Mouse (Mus musculus) heart, adult 2 months (tissue): ENCODE data around the gene Cacna2d4. TPM values are rescaled to one million over a fixed set of nuclear protein-coding genes. Genes with fewer than 3 reads are reported as not detected.
A peak's percentile ranks its signal among the peaks of the same experiment; 100 is the strongest.

Experiments used
- DNase-seq, 2 experiments: peaks; one replicate each; pipeline ENCODE4 v3.0.0; 2021
- H3K27ac ChIP-seq: fragments of 200-600 bp; 2 replicates; pipeline ENCODE4 v1.8.1; 2022
- H3K27me3 ChIP-seq: fragments of 200-500 bp; 2 replicates; pipeline ENCODE4 v1.6.1; 2012; ENCODE audit warnings: mild to moderate bottlenecking, low read length, inconsistent platforms, mixed read lengths; ENCODE audit not compliant: control insufficient read depth, insufficient read depth
- H3K36me3 ChIP-seq: fragments of 200-500 bp; 2 replicates; pipeline ENCODE4 v1.6.1; 2012; ENCODE audit warnings: low read length, inconsistent platforms; ENCODE audit not compliant: control insufficient read depth, insufficient read depth
- H3K4me1 ChIP-seq: fragments of 200-500 bp; 2 replicates; pipeline ENCODE4 v1.6.1; 2011; ENCODE audit warnings: low read length; ENCODE audit not compliant: control insufficient read depth, insufficient read depth
- H3K4me3 ChIP-seq: fragments of 200-600 bp; 2 replicates; pipeline ENCODE4 v1.8.1; 2022
- H3K79me2 ChIP-seq: fragments of 200-500 bp; replicated peaks from 2 replicates; pipeline ENCODE4 v1.6.1; 2012; ENCODE audit warnings: mild to moderate bottlenecking, inconsistent platforms, low read length, moderate library complexity, mixed read lengths; ENCODE audit not compliant: control insufficient read depth, insufficient read depth
- H3K9ac ChIP-seq: fragments of 200-500 bp; 2 replicates; pipeline ENCODE4 v1.6.1; 2012; ENCODE audit warnings: low read depth, mild to moderate bottlenecking, control low read depth, inconsistent platforms, low read length, mixed read lengths
- CTCF ChIP-seq: fragments of 200-600 bp; IDR thresholded peaks from 2 replicates; pipeline ENCODE4 v1.8.1; 2022; ENCODE audit warnings: antibody characterized with exemption, mild to moderate bottlenecking, moderate library complexity
- EP300 ChIP-seq: fragments of 200-500 bp; IDR thresholded peaks from 2 replicates; pipeline ENCODE4 v1.6.1; 2011; ENCODE audit warnings: low read depth, low read length, control low read depth; ENCODE audit not compliant: insufficient read depth
- POLR2A ChIP-seq: fragments of 200-500 bp; IDR thresholded peaks from 2 replicates; pipeline ENCODE4 v1.6.1; 2011; ENCODE audit warnings: mild to moderate bottlenecking, low read depth, low read length, control low read depth; ENCODE audit not compliant: insufficient read depth
- WGBS: fragments of 180-500 bp; shearing (Covaris S2); methylation state at CpG from one replicate; pipeline ENCODE4 v1.1.7; 2018; 5-methylcytosine and 5-hydroxymethylcytosine counted together
- intact Hi-C: fragments of 180-260 bp; cut with DNase I; formaldehyde crosslinking; loops from one replicate; pipeline ENCODE4 v1.15.1; 2025
- polyA plus RNA-seq: library from polyadenylated mRNA; depleted of rRNA; stranded (reverse); fragments of >200 nt; gene quantifications from 2 replicates; pipeline ENCODE4 v1.2.3, GENCODE M21; 2012
- total RNA-seq, 2 experiments: library from RNA; stranded (reverse); gene quantifications; 2 replicates each; pipeline ENCODE4 v1.2.3; 2021

The Cacna2d4 gene
- total and polyA plus RNA-seq, 3 experiments: 0.23 TPM; not detected in 2

DNA sequence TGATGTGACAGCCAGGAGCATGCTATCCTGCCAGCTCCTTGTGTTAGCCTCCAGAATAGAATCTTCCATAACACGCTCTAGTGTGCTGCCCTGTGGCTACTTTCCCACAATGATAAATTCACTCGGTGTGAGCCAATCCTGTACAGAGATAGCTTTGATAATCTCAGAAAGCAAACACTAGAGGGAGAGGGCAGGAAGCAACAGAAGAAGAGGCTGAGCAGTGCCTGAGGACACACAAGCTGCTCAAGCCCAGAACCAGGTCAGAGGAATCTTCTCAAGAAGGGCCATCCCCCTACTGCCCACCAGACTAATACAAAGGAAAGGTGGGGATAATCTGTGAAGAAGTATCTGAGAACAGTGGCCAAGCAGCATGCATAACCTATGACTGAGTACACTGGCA, 131.1 kb downstream of the Cacna2d4 start:
- WGBS: 30% methylated on average over 2 of the region's 2 CpGs
- DNase-seq: no peak
- no peak overlapping the region for H3K27ac ChIP-seq
- intact Hi-C loops: loop anchor here (5.0 kb wide), 1 partner anchor 1120 kb away; no protein-coding TSS in a partner anchor
- H3K4me1 ChIP-seq: peaks cover 2% of the 10 kb centered on the region
- H3K27me3 ChIP-seq: no peaks in the 10 kb centered on the region
- TF ChIP-seq EP300 (no peak), CTCF (no peak), POLR2A (no peak)
- no peak overlapping the region for H3K4me3 ChIP-seq
- H3K79me2 ChIP-seq: no peaks in the 10 kb centered on the region; the same call in 1 of the 2 replicates
- peaks cover 16% of the 10 kb centered on the region for H3K36me3 ChIP-seq
- no peak overlapping the region for H3K9ac ChIP-seq

DNA sequence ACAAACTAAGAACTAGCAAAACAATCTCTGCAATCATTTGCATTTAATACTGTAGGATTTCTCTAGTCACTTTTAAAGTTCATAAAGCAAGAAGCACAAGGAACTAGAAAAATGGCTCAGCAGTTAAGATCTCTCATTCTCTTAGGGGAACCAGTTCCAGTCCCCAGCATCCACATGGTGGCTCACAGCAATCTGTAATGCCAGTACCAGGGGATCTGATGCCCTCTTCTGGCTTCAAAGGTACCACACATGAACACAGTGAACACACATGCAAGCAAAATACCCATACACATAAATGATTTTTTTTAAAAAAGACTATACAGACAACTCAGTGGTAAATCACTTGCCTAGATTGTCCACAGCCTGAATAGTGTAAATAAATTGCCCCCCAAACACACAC, 135.3 kb downstream of the Cacna2d4 start:
- TF ChIP-seq POLR2A: no peak
- peak; percentile 31 for TF ChIP-seq CTCF
- H3K9ac ChIP-seq: no peak overlapping the region
- H3K27me3 ChIP-seq: no peaks in the 10 kb centered on the region
- no peak overlapping the region for H3K4me3 ChIP-seq
- no peak overlapping the region for H3K27ac ChIP-seq
- peaks cover 9% of the 10 kb centered on the region for H3K4me1 ChIP-seq
- H3K79me2 ChIP-seq: peaks cover 6% of the 10 kb centered on the region
- intact Hi-C loops: no loop called here
- peaks cover 24% of the 10 kb centered on the region for H3K36me3 ChIP-seq
- no peak for DNase-seq

- H3K27ac ChIP-seq: no peak overlapping the region
- intact Hi-C loops: no loop called here
- H3K36me3 ChIP-seq: peaks cover 28% of the 10 kb centered on the region
- DNase-seq: no peak
- H3K9ac ChIP-seq: no peak overlapping the region
- H3K79me2 ChIP-seq: peaks cover 7% of the 10 kb centered on the region
- 24% methylated on average over 5 of the region's 5 CpGs for WGBS
- no peaks in the 10 kb centered on the region for H3K27me3 ChIP-seq
- no peak overlapping the region for H3K4me3 ChIP-seq
- TF ChIP-seq POLR2A (no peak), CTCF (no peak), EP300 (no peak)
- H3K4me1 ChIP-seq: peaks cover 9% of the 10 kb centered on the region
Measured at GRCm38 (mm10) chr6:119372237-119372636, 135.9 kb downstream of the Cacna2d4 start.

DNA sequence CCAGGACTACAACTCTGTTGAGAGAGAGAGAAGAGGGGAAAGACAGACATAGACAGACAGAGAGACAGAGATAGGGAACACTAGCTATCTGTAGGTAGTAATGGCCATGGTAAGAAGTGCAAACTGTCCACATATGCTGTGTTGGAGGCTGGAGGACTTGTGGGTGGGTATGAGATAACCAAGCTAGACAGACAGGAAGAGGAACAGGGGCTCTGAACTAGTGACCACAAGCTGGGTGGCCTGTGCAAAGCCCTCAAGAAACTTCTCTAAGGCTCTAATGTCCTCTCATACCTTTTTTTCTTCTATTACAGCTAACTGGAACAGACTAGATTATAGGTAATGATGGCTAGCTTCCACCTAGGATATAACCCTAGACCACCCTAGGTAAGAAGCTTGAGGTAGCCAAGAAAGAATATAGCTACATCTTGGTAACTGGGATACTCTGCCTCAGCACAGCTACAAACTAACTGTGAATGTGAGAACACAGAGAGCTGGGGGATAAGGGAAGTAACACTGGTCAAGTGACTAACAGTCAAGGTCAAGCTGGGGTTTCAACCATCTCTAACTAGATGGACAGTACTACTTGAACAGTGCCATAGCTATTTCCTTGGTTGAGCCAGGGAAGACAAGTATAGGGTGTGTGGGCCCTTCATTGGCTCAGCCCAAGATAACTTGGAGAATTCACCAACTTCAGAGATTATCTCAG, 136.8 kb downstream of the Cacna2d4 start:
- H3K27ac ChIP-seq: no peak overlapping the region
- DNase-seq: no peak
- intact Hi-C loops: no loop called here

GRCm38 (mm10) chr6:119375035-119375434, 138.7 kb downstream of the Cacna2d4 start:
- peaks cover 18% of the 10 kb centered on the region for H3K4me1 ChIP-seq
- no peak for TF ChIP-seq POLR2A
- peak; percentile 35 for TF ChIP-seq CTCF
- H3K4me3 ChIP-seq: no peak overlapping the region
- peaks cover 41% of the 10 kb centered on the region for H3K36me3 ChIP-seq
- H3K27me3 ChIP-seq: no peaks in the 10 kb centered on the region
- peaks cover 12% of the 10 kb centered on the region for H3K79me2 ChIP-seq
- DNase-seq: no peak
- intact Hi-C loops: no loop called here
- 74% methylated on average over 5 of the region's 5 CpGs for WGBS
- no peak overlapping the region for H3K27ac ChIP-seq
- no peak overlapping the region for H3K9ac ChIP-seq

More for the DNA sequence above, 136.8 kb downstream of the Cacna2d4 start:
- Histone ChIP-seq H3K27me3 (no peaks in the 10 kb centered on the region), H3K4me3 (no peak overlapping the region), H3K4me1 (peaks cover 15% of the 10 kb centered on the region), H3K79me2 (peaks cover 10% of the 10 kb centered on the region), H3K36me3 (peaks cover 34% of the 10 kb centered on the region), H3K9ac (no peak overlapping the region)
- no peak for TF ChIP-seq EP300
- no peak for TF ChIP-seq CTCF
- TF ChIP-seq POLR2A: no peak

GRCm38 (mm10) chr6:119377613-119378012, 141.3 kb downstream of the Cacna2d4 start:
- Histone ChIP-seq H3K4me1 (peaks cover 15% of the 10 kb centered on the region), H3K36me3 (peaks cover 41% of the 10 kb centered on the region), H3K27me3 (no peaks in the 10 kb centered on the region), H3K79me2 (peaks cover 12% of the 10 kb centered on the region), H3K4me3 (no peak overlapping the region), H3K9ac (no peak overlapping the region), H3K27ac (no peak overlapping the region)
- WGBS: 2% methylated on average over 2 of the region's 2 CpGs
- 0 out of 2 replicates have a peak, but pooled peaks have one; percentile 22 for TF ChIP-seq EP300
- no peak for TF ChIP-seq POLR2A
- no peak for TF ChIP-seq CTCF
- no peak for DNase-seq
- intact Hi-C loops: no loop called here
